Mouse (Mus musculus) adipocyte (in vitro differentiated cells): Measurements from ENCODE around the gene Mtmr4.
A peak's percentile ranks its signal among the peaks of the same experiment; 100 is the strongest.

Experiments used
- DNase-seq: peaks from one replicate; pipeline ENCODE4 v3.0.0-alpha.2; 2016; ENCODE audit warnings: low spot score

Gene Mtmr4

GRCm38 (mm10) chr11:87615952-87616351 is 24.0 kb downstream of the Mtmr4 start:
- DNase-seq: no peak

GRCm38 (mm10) chr11:87616790-87617474 is 25.0 kb downstream of the Mtmr4 start, which contains the start of gene Hsf5:
Gene Hsf5, plus strand, starts transcription at chr11:87617164.
- no peak for DNase-seq

GRCm38 (mm10) chr11:87617606-87618005 is 25.6 kb downstream of the Mtmr4 start:
- no peak for DNase-seq

- DNase-seq: no peak
Observed at GRCm38 (mm10) chr11:87623160-87623559, 31.2 kb downstream of the Mtmr4 start.

- peak; percentile 13 for DNase-seq
Observed at GRCm38 (mm10) chr11:87629859-87630258, 37.9 kb downstream of the Mtmr4 start.

GRCm38 (mm10) chr11:87638793-87639192 is 46.8 kb downstream of the Mtmr4 start:
- no peak for DNase-seq

- no peak for DNase-seq
Observed at GRCm38 (mm10) chr11:87639206-87639605, 47.2 kb downstream of the Mtmr4 start.

- no peak for DNase-seq
Observed at GRCm38 (mm10) chr11:87642865-87643264, 50.9 kb downstream of the Mtmr4 start.

GRCm38 (mm10) chr11:87654693-87655092 is 62.7 kb downstream of the Mtmr4 start:
- no peak for DNase-seq

GRCm38 (mm10) chr11:87659216-87659615 is 67.3 kb downstream of the Mtmr4 start:
- DNase-seq: no peak

GRCm38 (mm10) chr11:87662407-87662806 is 70.4 kb downstream of the Mtmr4 start, which contains the start of gene Rnf43:
Gene Rnf43, plus strand, starts transcription at chr11:87662722.
- DNase-seq: peak; percentile 74

GRCm38 (mm10) chr11:87662822-87663221 is 70.9 kb downstream of the Mtmr4 start:
- DNase-seq: no peak

- DNase-seq: no peak
Observed at GRCm38 (mm10) chr11:87663948-87664347, 72.0 kb downstream of the Mtmr4 start.

- no peak for DNase-seq
Observed at GRCm38 (mm10) chr11:87664521-87664920, 72.6 kb downstream of the Mtmr4 start.

GRCm38 (mm10) chr11:87665224-87665623 is 73.3 kb downstream of the Mtmr4 start:
- no peak for DNase-seq

GRCm38 (mm10) chr11:87665658-87666057 is 73.7 kb downstream of the Mtmr4 start:
- DNase-seq: no peak
